9 mouse cellular contexts compared by ENCODE assay signal in genomic region chr1:23202511-23203435, GRCm38 (mm10).
DNase-seq lines count a peak whose midpoint lies in the region; ATAC-seq and TF ChIP-seq lines count a peak whose summit lies in the region.
"Had no signal": no experiment of that assay in that cellular context is flagged by ENCODE, and none has a peak within 500 bp of the region (broad histone marks: within the 10 kb centered on the region; RNA-seq: fewer than 3 reads in every experiment).

No protein-coding gene starts in this region.

- no peak for TF ChIP-seq CTCF in C2C12 (IDR thresholded peaks at IDR 0.05; ENCODE audit: control insufficient read depth, insufficient read depth, insufficient read length)

- DNase-seq in heart, adult 11 months, result peak; percentile 97
- DNase-seq in heart, postnatal 4 days, result no peak
- peak; percentile 57 to 67 for DNase-seq in heart, adult 18-20 months
- no peak for DNase-seq in yolk sac, embryonic 10.5 days (ENCODE audit: low spot score)
- DNase-seq in thymus, postnatal 0 days (ENCODE audit: low spot score), result no peak
- DNase-seq: liver, embryonic 13.5 days had no signal

- WGBS in kidney, embryonic 15.5 days, result 55% methylated on average over 5 of the region's 5 CpGs

- H3K79me3 ChIP-seq in C2C12 (ENCODE audit: low read depth), result no peaks in the 10 kb centered on the region

- H3K4me1 ChIP-seq in kidney, embryonic 15.5 days, result no peaks in the 10 kb centered on the region
- H3K4me1 ChIP-seq: liver, embryonic 13.5 days had no signal

- H3K9ac ChIP-seq in kidney, embryonic 15.5 days, result no peak overlapping the region
- H3K9ac ChIP-seq: liver, embryonic 13.5 days had no signal

- peak overlapping the region; percentile 6; the same call in 1 of the 2 replicates for H3K27ac ChIP-seq in kidney, embryonic 15.5 days
- H3K27ac ChIP-seq: liver, embryonic 13.5 days had no signal

- no peak overlapping the region for H3ac ChIP-seq in C2C12 (ENCODE audit: control insufficient read depth, insufficient read length, low read depth)

- H3K9me3 ChIP-seq in kidney, embryonic 15.5 days (replicated peaks), result no peaks in the 10 kb centered on the region
- H3K9me3 ChIP-seq: liver, embryonic 13.5 days had no signal

- H3K4me2 ChIP-seq in kidney, embryonic 15.5 days, result no peak overlapping the region
- H3K4me2 ChIP-seq: liver, embryonic 13.5 days had no signal

- H3K36me3 ChIP-seq in C2C12 (ENCODE audit: control insufficient read depth, insufficient read depth), result no peaks in the 10 kb centered on the region
- no peaks in the 10 kb centered on the region for H3K36me3 ChIP-seq in kidney, embryonic 15.5 days
- H3K36me3 ChIP-seq: liver, embryonic 13.5 days had no signal

- H3K27me3 ChIP-seq in C2C12 (ENCODE audit: control insufficient read depth, insufficient read depth, insufficient read length), result no peaks in the 10 kb centered on the region
- no peaks in the 10 kb centered on the region for H3K27me3 ChIP-seq in kidney, embryonic 15.5 days
- H3K27me3 ChIP-seq: liver, embryonic 13.5 days had no signal

- H3K4me3 ChIP-seq in C2C12 (ENCODE audit: insufficient read depth, poor library complexity, severe bottlenecking), result no peak overlapping the region
- no peak overlapping the region for H3K4me3 ChIP-seq in kidney, embryonic 15.5 days (replicated peaks)
- H3K4me3 ChIP-seq: liver, embryonic 13.5 days had no signal

- 0 out of 2 replicates have a peak, but pooled peaks have one; percentile 25 for ATAC-seq in kidney, embryonic 15.5 days (replicated peaks; ENCODE audit: low FRiP score)
- ATAC-seq in megakaryocyte progenitor cell, adult 5-6 weeks (replicated peaks; ENCODE audit: poor library complexity), result no peak

- no peaks in the 10 kb centered on the region for H3K79me2 ChIP-seq in C2C12 (ENCODE audit: control insufficient read depth, insufficient read depth)

TF ChIP-seq in C2C12, 6 proteins besides CTCF, POLR2A, EP300 and RAD21:
- peak; percentile 67 for TF ChIP-seq USF1 (IDR thresholded peaks at IDR 0.05; ENCODE audit: low read depth)
- TF ChIP-seq MYOG (IDR thresholded peaks at IDR 0.05; ENCODE audit: control insufficient read depth, extremely low read depth, insufficient read length), result no peak
- no peak for TF ChIP-seq MYOD1 (IDR thresholded peaks at IDR 0.05; ENCODE audit: control insufficient read depth, insufficient read length, low read depth)
- peak; percentile 4 for TF ChIP-seq FOSL1 (IDR thresholded peaks at IDR 0.05; ENCODE audit: insufficient read depth, low read length, poor library complexity, severe bottlenecking)
- TF ChIP-seq MAX (IDR thresholded peaks at IDR 0.05), result peak; percentile 31

Comparison
In these comparisons a context has a peak if more than half of its experiments do, and no peak if none do; other contexts are left out.
1. DNase-seq: peak in heart, adult 11 months (single experiment) and heart, adult 18-20 months (2 of 2); none in heart, postnatal 4 days (single experiment), yolk sac, embryonic 10.5 days (single experiment) and thymus, postnatal 0 days (single experiment).